Mouse (Mus musculus): ENCODE results near the gene Gm20431.

DNA sequence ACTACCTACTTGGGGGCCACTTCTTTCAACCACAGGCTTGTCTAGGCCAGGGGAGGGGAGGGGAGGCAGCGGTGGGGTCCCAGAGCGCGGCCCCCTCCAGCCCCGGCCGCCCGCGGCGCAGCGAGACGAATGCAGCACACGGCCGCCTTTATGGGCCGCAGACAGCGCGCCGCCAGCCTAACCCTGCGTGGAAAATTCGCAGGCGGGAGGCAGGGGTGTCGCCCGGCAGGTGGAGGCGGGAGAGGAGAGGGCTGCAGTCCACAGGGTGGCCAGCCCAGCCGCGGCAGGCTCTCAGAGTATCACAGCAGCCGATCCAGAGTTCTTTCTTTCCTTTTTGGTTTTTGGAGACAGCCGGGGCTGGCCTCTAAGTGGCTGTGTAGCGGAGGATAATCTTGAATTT lies 101.9 kb downstream of the Gm20431 start:
- TF ChIP-seq CHD2 (IDR thresholded peaks at IDR 0.05; ENCODE audit: low read depth, low read length) (no peak), HCFC1 (IDR thresholded peaks at IDR 0.05; ENCODE audit: borderline replicate concordance, insufficient read depth, low read length) (no peak), MAFK (IDR thresholded peaks at IDR 0.05; ENCODE audit: insufficient read depth, low read depth, low read length) (no peak), ZNF384 (IDR thresholded peaks at IDR 0.05; ENCODE audit: low read depth, low read length) (no peak)

Data from ES-E14 (cell line).